In the genomic region with DNA sequence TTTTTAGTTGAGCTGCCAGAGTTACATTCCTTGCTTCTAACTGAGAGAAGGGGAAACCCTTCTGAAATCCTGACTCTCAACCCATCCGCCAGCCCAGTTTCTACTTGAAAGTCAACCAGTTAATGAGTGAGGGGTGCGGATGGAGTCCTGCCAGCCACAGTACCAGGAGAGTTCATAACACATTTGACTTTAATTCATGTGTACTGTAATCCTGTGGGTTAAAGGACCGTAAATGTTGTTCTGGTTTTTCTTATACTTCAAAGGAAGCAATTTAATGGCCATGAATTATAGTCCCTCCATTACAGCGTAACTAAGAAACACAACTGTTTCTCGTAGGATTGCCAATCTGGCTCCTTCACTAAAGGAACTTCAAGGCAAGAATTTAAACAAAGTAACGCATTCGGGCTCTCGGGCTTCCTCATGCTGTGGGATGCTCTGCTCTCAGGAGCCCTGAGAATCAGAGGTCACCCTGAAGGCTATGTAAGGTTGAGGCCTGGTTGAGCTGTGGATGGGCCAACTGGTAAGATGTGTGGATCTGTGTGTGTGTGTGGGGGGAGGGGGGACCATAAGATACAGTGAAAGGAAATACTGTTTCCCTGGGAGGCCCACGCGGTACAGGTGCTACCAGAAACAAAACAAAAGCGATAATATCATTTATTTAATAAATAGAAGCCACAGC, we compare ENCODE assay signal across 16 mouse cellular contexts.
DNase-seq lines count a peak whose midpoint lies in the region; ATAC-seq and TF ChIP-seq lines count a peak whose summit lies in the region.
"Had no signal": no experiment of that assay in that cellular context is flagged by ENCODE, and none has a peak within 500 bp of the region (broad histone marks: within the 10 kb centered on the region; RNA-seq: fewer than 3 reads in every experiment).

No protein-coding gene starts in this region.

- 0 out of 2 replicates have a peak, but pooled peaks cover 6% of the 10 kb centered on the region for H3K4me1 ChIP-seq in kidney, postnatal 0 days (replicated peaks; ENCODE audit: insufficient read depth, low read length)
- H3K4me1 ChIP-seq in embryonic facial prominence, embryonic 14.5 days (ENCODE audit: control insufficient read depth, insufficient read depth, low read length) = peaks cover 47% of the 10 kb centered on the region
- H3K4me1 ChIP-seq in limb, embryonic 10.5 days = peaks cover 86% of the 10 kb centered on the region
- H3K4me1 ChIP-seq in stomach, embryonic 14.5 days (ENCODE audit: control insufficient read depth, insufficient read depth, low read length) = peaks cover 22% of the 10 kb centered on the region
- H3K4me1 ChIP-seq in hindbrain, embryonic 13.5 days (replicated peaks) = peaks cover 3% of the 10 kb centered on the region; the same call in 1 of the 2 replicates

- ATAC-seq in kidney, postnatal 0 days (replicated peaks; ENCODE audit: low FRiP score, low read depth) = no peak
- ATAC-seq in embryonic facial prominence, embryonic 14.5 days (ENCODE audit: low read depth) = peak; percentile 4; the same call in 1 of the 2 replicates
- no peak; the same call in 1 of the 2 replicates for ATAC-seq in stomach, embryonic 14.5 days (ENCODE audit: insufficient number of reproducible peaks, insufficient read depth, low FRiP score, low read depth)
- ATAC-seq in hindbrain, embryonic 13.5 days (ENCODE audit: low FRiP score) = no peak

- H3K27me3 ChIP-seq in kidney, postnatal 0 days (ENCODE audit: insufficient read depth, low read length) = no peaks in the 10 kb centered on the region
- H3K27me3 ChIP-seq in embryonic facial prominence, embryonic 14.5 days (replicated peaks; ENCODE audit: control insufficient read depth, insufficient read depth, low read length) = no peaks in the 10 kb centered on the region
- H3K27me3 ChIP-seq in limb, embryonic 10.5 days (ENCODE audit: low read depth, poor library complexity, severe bottlenecking) = no peaks in the 10 kb centered on the region
- H3K27me3 ChIP-seq in stomach, embryonic 14.5 days (ENCODE audit: control insufficient read depth, insufficient read depth, low read length) = no peaks in the 10 kb centered on the region
- H3K27me3 ChIP-seq in hindbrain, embryonic 13.5 days = peaks cover 4% of the 10 kb centered on the region; the same call in 1 of the 2 replicates
- H3K27me3 ChIP-seq: midbrain, embryonic 13.5 days had no signal

- peak overlapping the region; percentile 65; the same call in 1 of the 2 replicates for H3K27ac ChIP-seq in kidney, postnatal 0 days
- H3K27ac ChIP-seq in embryonic facial prominence, embryonic 14.5 days (replicated peaks; ENCODE audit: low read depth, low read length) = peak overlapping the region; percentile 69; the same call in 1 of the 2 replicates
- H3K27ac ChIP-seq in limb, embryonic 10.5 days = peak overlapping the region; percentile 86
- H3K27ac ChIP-seq in stomach, embryonic 14.5 days (ENCODE audit: low read length) = 0 out of 2 replicates have a peak overlapping the region, but pooled peaks have one; percentile 48
- H3K27ac ChIP-seq in hindbrain, embryonic 13.5 days = no peak overlapping the region
- H3K27ac ChIP-seq: liver, embryonic 14.5 days; midbrain, embryonic 13.5 days had no signal

- H3K9ac ChIP-seq in kidney, postnatal 0 days (ENCODE audit: low read depth, low read length) = no peak overlapping the region
- no peak overlapping the region for H3K9ac ChIP-seq in embryonic facial prominence, embryonic 14.5 days (ENCODE audit: low read depth, low read length)
- H3K9ac ChIP-seq in stomach, embryonic 14.5 days (replicated peaks; ENCODE audit: low read depth, low read length) = no peak overlapping the region
- H3K9ac ChIP-seq in hindbrain, embryonic 13.5 days = no peak overlapping the region
- H3K9ac ChIP-seq: liver, embryonic 14.5 days; midbrain, embryonic 13.5 days had no signal

- DNase-seq in kidney, postnatal 0 days (ENCODE audit: low spot score) = peak; percentile 93
- DNase-seq in kidney, adult 11 months = no peak
- DNase-seq in embryonic facial prominence, embryonic 14.5 days (ENCODE audit: low spot score) = peak; percentile 78
- DNase-seq in limb, embryonic 10.5 days (ENCODE audit: low spot score) = peak; percentile 45
- DNase-seq in cerebellum, adult 11-12 months = no peak
- DNase-seq: adrenal gland, postnatal 25 days; cerebellum, adult 9-10 months; heart, adult 11 months; heart, postnatal 4 days; spleen, adult 18-20 months; thymus, postnatal 36 days had no signal

- H3K4me3 ChIP-seq in kidney, postnatal 0 days (replicated peaks; ENCODE audit: low read depth, low read length) = no peak overlapping the region
- H3K4me3 ChIP-seq in embryonic facial prominence, embryonic 14.5 days (ENCODE audit: low read depth, low read length) = no peak overlapping the region
- no peak overlapping the region for H3K4me3 ChIP-seq in limb, embryonic 10.5 days
- no peak overlapping the region for H3K4me3 ChIP-seq in stomach, embryonic 14.5 days (ENCODE audit: low read depth, low read length)
- no peak overlapping the region for H3K4me3 ChIP-seq in hindbrain, embryonic 13.5 days
- H3K4me3 ChIP-seq: midbrain, embryonic 13.5 days; myocyte had no signal

- no peak overlapping the region for H3K4me2 ChIP-seq in kidney, postnatal 0 days (ENCODE audit: low read length)
- H3K4me2 ChIP-seq in embryonic facial prominence, embryonic 14.5 days (ENCODE audit: low read depth, low read length) = no peak overlapping the region
- H3K4me2 ChIP-seq in stomach, embryonic 14.5 days (replicated peaks; ENCODE audit: low read depth, low read length) = no peak overlapping the region
- H3K4me2 ChIP-seq in hindbrain, embryonic 13.5 days = no peak overlapping the region
- H3K4me2 ChIP-seq: midbrain, embryonic 13.5 days had no signal

- H3K36me3 ChIP-seq in kidney, postnatal 0 days (ENCODE audit: insufficient read depth, low read length) = no peaks in the 10 kb centered on the region
- H3K36me3 ChIP-seq in embryonic facial prominence, embryonic 14.5 days (ENCODE audit: control insufficient read depth, insufficient read depth, low read length) = no peaks in the 10 kb centered on the region
- H3K36me3 ChIP-seq in limb, embryonic 10.5 days = no peaks in the 10 kb centered on the region
- H3K36me3 ChIP-seq in stomach, embryonic 14.5 days (ENCODE audit: control insufficient read depth, insufficient read depth, low read length) = no peaks in the 10 kb centered on the region
- H3K36me3 ChIP-seq in hindbrain, embryonic 13.5 days = no peaks in the 10 kb centered on the region
- H3K36me3 ChIP-seq: midbrain, embryonic 13.5 days had no signal

- TF ChIP-seq CTCF in kidney, postnatal 0 days (IDR thresholded peaks at IDR 0.05; ENCODE audit: low read depth) = no peak

- WGBS in kidney, postnatal 0 days = 26% methylated on average over 11 of the region's 11 CpGs
- WGBS in embryonic facial prominence, embryonic 14.5 days = 51% methylated on average over 11 of the region's 11 CpGs
- WGBS in limb, embryonic 10.5 days = 32% methylated on average over 11 of the region's 11 CpGs
- WGBS in stomach, embryonic 14.5 days = 54% methylated on average over 11 of the region's 11 CpGs
- WGBS in hindbrain, embryonic 13.5 days = 76% methylated on average over 11 of the region's 11 CpGs

- H3K9me3 ChIP-seq in kidney, postnatal 0 days (replicated peaks; ENCODE audit: low read length) = no peaks in the 10 kb centered on the region
- no peaks in the 10 kb centered on the region for H3K9me3 ChIP-seq in embryonic facial prominence, embryonic 14.5 days (ENCODE audit: control insufficient read depth, low read length)
- no peaks in the 10 kb centered on the region for H3K9me3 ChIP-seq in limb, embryonic 10.5 days (replicated peaks)
- no peaks in the 10 kb centered on the region for H3K9me3 ChIP-seq in stomach, embryonic 14.5 days (ENCODE audit: control insufficient read depth, low read depth, low read length)
- H3K9me3 ChIP-seq in hindbrain, embryonic 13.5 days = no peaks in the 10 kb centered on the region
- H3K9me3 ChIP-seq: midbrain, embryonic 13.5 days had no signal

Comparison
In these comparisons a context has a peak if more than half of its experiments do, and no peak if none do; other contexts are left out.
1. DNase-seq: peak in kidney, postnatal 0 days (single experiment), embryonic facial prominence, embryonic 14.5 days (single experiment) and limb, embryonic 10.5 days (single experiment); none in kidney, adult 11 months (single experiment) and cerebellum, adult 11-12 months (single experiment).